Mouse (Mus musculus) hindbrain, postnatal 0 days (tissue): ENCODE measurements around the gene Itgb6. TPM values are rescaled to one million over a fixed set of nuclear protein-coding genes. Genes with fewer than 3 reads are reported as not detected.

ENCODE experiments used
- ATAC-seq: fragments of 200-750 bp; cut with Nextera tagmentation; 2 replicates; pipeline ENCODE4 v1.8.0; 2017; ENCODE audit warnings: mild to moderate bottlenecking, moderate TSS enrichment, moderate library complexity
- DNase-seq: peaks from one replicate; pipeline ENCODE4 v3.0.0-alpha.2; 2015; ENCODE audit warnings: low spot score
- H3K27ac ChIP-seq: fragments of 300-500 bp; sonication (generic); 2 replicates; pipeline ENCODE4 v1.5.1; 2014; ENCODE audit warnings: mild to moderate bottlenecking
- H3K27me3 ChIP-seq: fragments of 300-500 bp; sonication (generic); 2 replicates; pipeline ENCODE4 v1.6.1; 2014; ENCODE audit warnings: low read length, mixed read lengths; ENCODE audit not compliant: insufficient read depth
- H3K36me3 ChIP-seq: fragments of 300-500 bp; sonication (generic); 2 replicates; pipeline ENCODE4 v1.6.1; 2014; ENCODE audit warnings: low read length, mixed read lengths; ENCODE audit not compliant: insufficient read depth
- H3K4me1 ChIP-seq: fragments of 300-500 bp; sonication (generic); 2 replicates; pipeline ENCODE4 v1.6.1; 2014; ENCODE audit warnings: antibody characterized with exemption, low read length, mixed read lengths; ENCODE audit not compliant: insufficient read depth
- H3K4me2 ChIP-seq: fragments of 300-500 bp; sonication (generic); 2 replicates; pipeline ENCODE4 v1.6.1; 2014; ENCODE audit warnings: low read depth, mild to moderate bottlenecking, low read length, moderate library complexity, mixed read lengths
- H3K4me3 ChIP-seq: fragments of 300-500 bp; sonication (generic); 2 replicates; pipeline ENCODE4 v1.5.1; 2014; ENCODE audit warnings: low read length
- H3K9ac ChIP-seq: fragments of 300-500 bp; sonication (generic); replicated peaks from 2 replicates; pipeline ENCODE4 v1.6.1; 2014; ENCODE audit warnings: mild to moderate bottlenecking, low read length, moderate library complexity, mixed read lengths
- H3K9me3 ChIP-seq: fragments of 300-500 bp; sonication (generic); 2 replicates; pipeline ENCODE4 v1.6.1; 2016; ENCODE audit warnings: low read length, mixed read lengths
- CTCF ChIP-seq: IDR thresholded peaks from 2 replicates; pipeline ENCODE4 v1.5.1; 2016; ENCODE audit warnings: antibody characterized with exemption, control low read depth, low read depth
- WGBS: fragments of 180-500 bp; shearing (Covaris S2); extraction: QIAGEN DNeasy Blood & Tissue Kit; methylation state at CpG from one replicate; pipeline ENCODE4 v1.1.7; 2014; 5-methylcytosine and 5-hydroxymethylcytosine counted together
- polyA plus RNA-seq: library from polyadenylated mRNA; unstranded; fragments of >200 nt; fragmentation: Nextera tagmentation; extraction: Ambion mirVana; gene quantifications from 2 replicates; pipeline ENCODE4 v1.2.1, GENCODE M21; 2015
- total RNA-seq: library from RNA; depleted of rRNA; stranded (reverse); fragments of >200 nt; gene quantifications from 2 replicates; pipeline ENCODE4 v1.2.3, GENCODE M21; 2014; rRNA removed

Gene Itgb6
- total and polyA plus RNA-seq, 2 experiments from 2014 or later: 0.05 to 0.08 TPM

GRCm38 (mm10) chr2:60551673-60552072, 170.8 kb downstream of the Itgb6 start:
- ATAC-seq (no peak), DNase-seq (no peak)
- Histone ChIP-seq H3K27ac (no peak overlapping the region), H3K4me3 (no peak overlapping the region), H3K27me3 (no peaks in the 10 kb centered on the region), H3K36me3 (no peaks in the 10 kb centered on the region), H3K4me2 (no peak overlapping the region), H3K9me3 (no peaks in the 10 kb centered on the region), H3K4me1 (peaks cover 6% of the 10 kb centered on the region), H3K9ac (no peak overlapping the region)
- TF ChIP-seq CTCF: no peak
- 42% methylated on average over 2 of the region's 2 CpGs for WGBS

- Histone ChIP-seq H3K27ac (no peak overlapping the region), H3K4me2 (no peak overlapping the region), H3K4me1 (peaks cover 6% of the 10 kb centered on the region), H3K36me3 (no peaks in the 10 kb centered on the region), H3K27me3 (no peaks in the 10 kb centered on the region), H3K9ac (no peak overlapping the region), H3K4me3 (no peak overlapping the region), H3K9me3 (no peaks in the 10 kb centered on the region)
- no peak for ATAC-seq
- no peak for TF ChIP-seq CTCF
- DNase-seq: no peak
- 97% methylated on average over 8 of the region's 8 CpGs for WGBS
Observed at GRCm38 (mm10) chr2:60550521-60550920, 171.9 kb downstream of the Itgb6 start.

- no peak for ATAC-seq
- peaks cover 6% of the 10 kb centered on the region for H3K4me1 ChIP-seq
- H3K27me3 ChIP-seq: no peaks in the 10 kb centered on the region
- H3K4me3 ChIP-seq: no peak overlapping the region
- H3K4me2 ChIP-seq: no peak overlapping the region
- no peak overlapping the region for H3K9ac ChIP-seq
- H3K27ac ChIP-seq: no peak overlapping the region
- no peak for DNase-seq
- H3K36me3 ChIP-seq: no peaks in the 10 kb centered on the region
- no peaks in the 10 kb centered on the region for H3K9me3 ChIP-seq
- 95% methylated on average over 2 of the region's 2 CpGs for WGBS
- TF ChIP-seq CTCF: no peak
Observed at GRCm38 (mm10) chr2:60549851-60550250, 172.6 kb downstream of the Itgb6 start.

Other genes with a start within 250 kb of the Itgb6 start
- gene Pla2r1, start 169.3 kb downstream of the Itgb6 start, total RNA-seq: under 0.01 and 0.43 TPM in 2 replicates
- 0.24 and 0.25 TPM in 2 replicates for gene Pla2r1, start 169.3 kb downstream of the Itgb6 start, polyA plus RNA-seq
- 39.0 and 66.2 TPM in 2 replicates for gene Rbms1, start 240.5 kb upstream of the Itgb6 start, total RNA-seq
- gene Rbms1, start 240.5 kb upstream of the Itgb6 start, polyA plus RNA-seq: 59.2 and 69.7 TPM in 2 replicates